Mouse (Mus musculus) left cerebral cortex, postnatal 4 days (tissue): Measurements from ENCODE around the gene Gm20388. TPM values are rescaled to one million over a fixed set of nuclear protein-coding genes. Genes with fewer than 3 reads are reported as not detected.
A peak's percentile ranks its signal among the peaks of the same experiment; 100 is the strongest.

Experiments used
- DNase-seq: peaks from one replicate; pipeline ENCODE4 v3.0.0-alpha.2; 2022
- intact Hi-C: fragments of 180-260 bp; cut with DNase I; formaldehyde crosslinking; loops from one replicate; pipeline ENCODE4 v1.15.1; 2025
- total RNA-seq, 2 experiments: library from RNA; stranded (reverse); gene quantifications; 2 replicates each; pipeline ENCODE4 v1.2.3; 2021

Gm20388 gene
- total RNA-seq, 2 experiments from 2014 or later: 6.5 to 12.8 TPM

GRCm38 (mm10) chr8:122291549-122291948 lies 2380.9 kb downstream of the Gm20388 start:
- DNase-seq: peak; percentile 42
- intact Hi-C loops: no loop called here

- DNase-seq: no peak
- intact Hi-C loops: no loop called here
Observed at GRCm38 (mm10) chr8:122293484-122293883, 2382.8 kb downstream of the Gm20388 start.

GRCm38 (mm10) chr8:122294273-122294683 lies 2383.6 kb downstream of the Gm20388 start:
- intact Hi-C loops: no loop called here
- DNase-seq: no peak

- DNase-seq: no peak
- intact Hi-C loops: no loop called here
Observed at GRCm38 (mm10) chr8:122295389-122295788, 2384.7 kb downstream of the Gm20388 start.

- DNase-seq: peak; percentile 90
- intact Hi-C loops: no loop called here
Observed at GRCm38 (mm10) chr8:122296173-122297001, 2385.7 kb downstream of the Gm20388 start.

GRCm38 (mm10) chr8:122299581-122300254 lies 2389.1 kb downstream of the Gm20388 start:
- no peak for DNase-seq
- intact Hi-C loops: no loop called here

- no peak for DNase-seq
- intact Hi-C loops: no loop called here
Observed at GRCm38 (mm10) chr8:122301081-122301480, 2390.4 kb downstream of the Gm20388 start.

- DNase-seq: no peak
- intact Hi-C loops: no loop called here
Observed at GRCm38 (mm10) chr8:122301866-122302265, 2391.2 kb downstream of the Gm20388 start.

GRCm38 (mm10) chr8:122303451-122303850 lies 2392.8 kb downstream of the Gm20388 start:
- no peak for DNase-seq
- intact Hi-C loops: no loop called here

GRCm38 (mm10) chr8:122304058-122304457 lies 2393.4 kb downstream of the Gm20388 start:
- intact Hi-C loops: no loop called here
- no peak for DNase-seq

GRCm38 (mm10) chr8:122306660-122307399 lies 2396.2 kb downstream of the Gm20388 start:
- intact Hi-C loops: no loop called here
- DNase-seq: no peak

- intact Hi-C loops: no loop called here
- peak; percentile 95 for DNase-seq
Observed at GRCm38 (mm10) chr8:122307836-122308235, 2397.2 kb downstream of the Gm20388 start.

GRCm38 (mm10) chr8:122309272-122309671 lies 2398.6 kb downstream of the Gm20388 start:
- DNase-seq: no peak
- intact Hi-C loops: no loop called here

- no peak for DNase-seq
- intact Hi-C loops: no loop called here
Observed at GRCm38 (mm10) chr8:122311115-122311514, 2400.5 kb downstream of the Gm20388 start.

GRCm38 (mm10) chr8:122312553-122312952 lies 2401.9 kb downstream of the Gm20388 start:
- no peak for DNase-seq
- intact Hi-C loops: no loop called here

GRCm38 (mm10) chr8:122313310-122313709 lies 2402.7 kb downstream of the Gm20388 start:
- no peak for DNase-seq
- intact Hi-C loops: no loop called here

GRCm38 (mm10) chr8:122314899-122315496 lies 2404.4 kb downstream of the Gm20388 start:
- DNase-seq: no peak

GRCm38 (mm10) chr8:122316402-122316801 lies 2405.8 kb downstream of the Gm20388 start:
- no peak for DNase-seq
- intact Hi-C loops: no loop called here

More at GRCm38 (mm10) chr8:122314899-122315496, 2404.4 kb downstream of the Gm20388 start:
- intact Hi-C loops: no loop called here

GRCm38 (mm10) chr8:122317918-122318475 lies 2407.4 kb downstream of the Gm20388 start:
- intact Hi-C loops: no loop called here

GRCm38 (mm10) chr8:122319045-122319707 lies 2408.5 kb downstream of the Gm20388 start:
- DNase-seq: no peak
- intact Hi-C loops: no loop called here

More at GRCm38 (mm10) chr8:122317918-122318475, 2407.4 kb downstream of the Gm20388 start:
- no peak for DNase-seq
